Mouse (Mus musculus) lung, postnatal 36 days (tissue): ENCODE results near the gene Akap2.

Source experiments
- DNase-seq: peaks from one replicate; pipeline ENCODE4 v3.0.0; 2022; ENCODE audit warnings: mixed read lengths

Akap2 gene

DNA sequence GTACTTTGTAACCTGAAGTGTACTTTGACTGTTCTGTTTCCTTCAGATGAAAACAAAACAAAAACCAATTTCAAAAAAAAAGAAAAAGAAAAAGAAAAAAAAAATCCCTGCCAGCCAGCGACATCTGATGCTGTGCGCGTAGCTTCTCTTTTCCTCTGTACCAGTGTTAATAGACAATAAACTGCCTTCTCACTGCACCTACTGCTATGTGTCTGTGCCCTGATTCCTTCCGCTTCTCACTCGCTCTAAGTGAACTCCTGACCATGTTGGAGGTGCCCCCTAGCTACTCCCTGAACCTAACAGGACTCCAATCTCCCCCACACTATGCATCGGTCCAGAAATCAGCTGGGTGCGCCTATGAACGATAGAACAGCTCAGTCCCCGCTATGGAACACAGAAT is at the start of gene Akap2:
Gene Akap2, plus strand, starts transcription at position 304 of the 400 bp plus-strand sequence.
- no peak for DNase-seq

GRCm38 (mm10) chr4:57670813-57671469 is 46.5 kb upstream of the Akap2 start:
- DNase-seq: peak; percentile 49

- DNase-seq: no peak
Observed at GRCm38 (mm10) chr4:57672541-57672940, 44.9 kb upstream of the Akap2 start.

- DNase-seq: peak; percentile 93
Observed at GRCm38 (mm10) chr4:57672996-57673906, 44.2 kb upstream of the Akap2 start.

DNA sequence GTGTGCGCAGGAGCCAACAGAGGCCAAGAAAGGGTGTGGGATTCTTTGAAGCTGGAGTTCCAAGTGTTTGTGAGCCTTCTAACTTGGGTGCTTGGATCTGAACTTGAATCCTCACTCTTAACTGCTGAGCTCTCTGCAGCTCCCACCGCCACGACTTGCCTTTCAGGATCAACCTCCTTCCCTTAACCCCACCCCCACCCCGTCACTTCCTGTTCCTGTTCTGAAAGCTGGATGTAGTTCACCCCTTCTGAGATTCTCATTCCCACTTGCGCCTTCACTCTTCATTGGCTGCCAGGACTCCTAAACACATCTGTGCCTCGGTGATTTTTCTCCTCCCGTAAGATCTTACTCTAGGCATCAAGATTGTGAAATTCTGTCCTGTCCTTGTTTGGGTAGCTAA is 43.1 kb upstream of the Akap2 start:
- peak; percentile 15 for DNase-seq

DNA sequence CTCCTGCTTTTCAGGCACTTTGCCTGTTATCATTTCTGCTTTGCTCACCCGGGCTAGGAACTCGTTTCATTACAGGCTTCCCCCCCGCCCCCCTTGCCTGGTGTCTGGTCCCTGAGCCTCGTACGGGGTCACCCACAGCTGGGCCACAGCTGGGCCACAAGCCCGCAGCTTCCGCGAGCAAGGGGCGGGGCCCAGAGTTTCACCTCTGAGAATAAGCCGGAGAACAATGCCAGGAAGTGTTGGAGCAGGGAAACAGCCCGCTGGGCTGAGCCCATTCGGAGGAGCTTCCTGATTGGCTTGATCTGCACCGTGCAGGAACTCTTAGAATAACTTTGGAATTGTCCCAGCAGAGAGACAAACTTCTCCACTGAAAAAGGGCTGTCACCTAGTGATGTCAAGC is 42.1 kb upstream of the Akap2 start:
- peak; percentile 93 for DNase-seq

DNA sequence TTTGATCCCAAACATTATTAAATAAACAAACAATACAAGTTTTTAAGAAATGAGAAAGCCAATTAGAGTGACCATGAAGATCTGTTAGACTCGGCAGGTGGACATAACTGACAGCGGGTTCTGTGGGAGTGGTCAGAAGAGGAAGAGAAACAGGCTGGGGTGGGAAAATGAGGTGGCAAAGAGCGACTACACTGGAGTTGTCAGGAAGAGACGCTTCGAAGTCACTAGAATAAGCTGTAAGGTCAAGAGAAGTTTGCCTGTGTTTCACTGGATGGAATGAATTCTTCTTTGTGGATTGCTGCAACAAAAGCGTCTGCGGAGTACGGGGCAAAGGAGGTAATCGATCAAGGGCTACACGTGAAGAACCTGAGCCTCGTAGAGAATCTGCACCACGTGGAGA is 39.5 kb upstream of the Akap2 start:
- no peak for DNase-seq

DNA sequence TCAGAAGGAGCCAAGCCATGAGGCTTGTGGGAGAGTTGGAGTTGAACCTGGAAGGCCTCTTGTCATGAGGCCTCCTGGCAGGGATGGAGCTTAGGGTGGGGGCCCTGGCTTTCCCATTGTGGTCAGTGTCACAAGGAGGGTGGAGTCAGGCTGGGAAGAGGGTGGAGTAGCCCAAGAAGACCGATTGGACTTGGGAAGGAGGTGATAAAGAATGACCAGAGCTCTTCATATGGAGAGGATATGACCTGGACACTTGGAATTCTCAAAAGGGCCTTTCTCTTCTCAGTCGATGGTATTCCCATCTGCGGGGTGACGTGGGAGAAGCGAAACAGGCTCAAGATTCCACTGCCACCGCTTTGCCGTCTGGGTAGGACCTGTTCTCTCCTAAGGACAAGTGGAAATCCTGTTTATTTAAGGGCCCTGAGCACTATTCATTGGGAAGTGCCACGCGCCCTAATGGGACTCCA is 38.4 kb upstream of the Akap2 start:
- peak; percentile 87 for DNase-seq

- DNase-seq: no peak
Observed at GRCm38 (mm10) chr4:57680186-57680585, 37.3 kb upstream of the Akap2 start.

- peak; percentile 82 for DNase-seq
Observed at GRCm38 (mm10) chr4:57681511-57681910, 35.9 kb upstream of the Akap2 start.

DNA sequence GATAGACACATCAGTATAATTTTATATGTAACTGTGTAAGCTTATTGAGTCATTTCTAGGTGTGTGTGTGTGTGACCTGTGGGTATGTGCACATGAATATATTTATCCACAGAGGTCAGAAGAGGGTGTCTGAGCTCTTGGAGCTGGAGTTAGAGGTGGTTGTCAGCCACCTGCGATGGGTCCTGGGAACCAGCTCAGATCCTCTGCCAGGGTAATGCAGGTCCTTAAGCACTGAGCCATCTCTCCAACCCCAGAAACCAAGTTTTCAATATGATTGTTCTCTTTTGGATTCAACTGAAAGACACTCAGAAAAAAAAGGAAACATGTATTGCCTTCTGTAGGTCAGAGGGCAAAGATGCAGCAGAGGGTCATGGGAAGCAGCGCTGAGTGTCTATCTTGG is 35.1 kb upstream of the Akap2 start:
- DNase-seq: no peak

- no peak for DNase-seq
Observed at GRCm38 (mm10) chr4:57682944-57683343, 34.5 kb upstream of the Akap2 start.

- peak; percentile 21 for DNase-seq
Observed at GRCm38 (mm10) chr4:57684676-57685215, 32.7 kb upstream of the Akap2 start.

DNA sequence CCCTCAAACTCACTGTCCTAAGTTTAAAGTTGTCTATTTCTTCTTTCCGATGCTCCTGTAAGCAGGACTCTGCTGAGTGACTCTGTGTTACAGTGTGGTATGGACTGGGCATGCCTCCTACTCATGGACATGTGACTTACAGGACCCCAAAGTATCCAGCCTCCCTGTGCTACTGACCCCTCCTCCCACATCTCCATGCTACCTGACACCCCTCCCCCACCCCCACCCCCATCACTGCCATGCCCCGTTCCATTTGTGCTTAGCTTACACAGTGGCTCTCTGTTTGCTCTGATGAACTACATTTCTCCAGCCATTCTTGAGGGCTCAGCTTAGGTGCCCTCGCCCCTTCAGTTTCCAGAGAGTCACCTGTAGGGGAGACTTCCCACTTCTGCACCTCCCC is 30.7 kb upstream of the Akap2 start:
- no peak for DNase-seq

- DNase-seq: no peak
Observed at GRCm38 (mm10) chr4:57687583-57687982, 29.9 kb upstream of the Akap2 start.

GRCm38 (mm10) chr4:57688131-57688530 is 29.3 kb upstream of the Akap2 start:
- DNase-seq: peak; percentile 26

DNA sequence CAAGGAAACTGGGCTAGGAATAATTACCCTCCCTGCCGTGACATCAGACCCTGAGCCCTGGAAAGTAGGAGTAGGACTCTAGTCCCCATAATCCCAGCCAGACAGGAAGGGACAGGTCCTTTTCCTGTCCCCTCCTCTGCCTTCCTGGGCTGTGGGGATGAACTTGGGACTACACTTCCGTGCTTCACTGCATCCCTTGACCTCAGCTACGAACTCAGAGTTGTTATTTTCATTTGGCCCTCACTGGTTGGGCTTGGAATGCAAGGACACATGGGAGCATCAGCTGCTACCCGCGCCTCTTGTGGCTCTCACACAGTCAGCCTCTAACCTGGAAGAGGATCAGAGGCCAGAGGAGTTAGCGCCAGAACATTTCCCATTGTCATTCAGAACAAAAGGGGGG is 27.5 kb upstream of the Akap2 start:
- peak; percentile 19 for DNase-seq

DNA sequence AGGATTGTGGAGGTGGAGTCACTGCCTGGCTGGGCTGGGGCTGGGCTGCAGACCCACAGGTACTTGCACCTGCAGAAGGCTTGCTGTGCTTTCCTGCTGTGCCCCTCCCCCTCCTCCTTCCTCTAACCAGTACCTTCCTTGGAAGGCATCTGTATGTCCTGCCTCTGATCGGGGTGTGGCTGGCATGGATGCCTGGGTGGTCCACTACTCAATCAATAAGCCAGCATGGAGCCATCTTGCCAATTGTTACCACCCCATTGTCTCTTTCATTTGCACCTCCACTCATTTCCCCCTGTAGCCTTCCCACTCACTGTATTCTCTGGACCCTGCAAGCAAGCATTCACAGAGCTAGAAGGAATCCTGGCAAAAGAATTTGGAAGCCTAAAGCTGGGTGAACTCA is 26.7 kb upstream of the Akap2 start:
- DNase-seq: no peak

GRCm38 (mm10) chr4:57694356-57695136 is 22.9 kb upstream of the Akap2 start:
- no peak for DNase-seq

DNA sequence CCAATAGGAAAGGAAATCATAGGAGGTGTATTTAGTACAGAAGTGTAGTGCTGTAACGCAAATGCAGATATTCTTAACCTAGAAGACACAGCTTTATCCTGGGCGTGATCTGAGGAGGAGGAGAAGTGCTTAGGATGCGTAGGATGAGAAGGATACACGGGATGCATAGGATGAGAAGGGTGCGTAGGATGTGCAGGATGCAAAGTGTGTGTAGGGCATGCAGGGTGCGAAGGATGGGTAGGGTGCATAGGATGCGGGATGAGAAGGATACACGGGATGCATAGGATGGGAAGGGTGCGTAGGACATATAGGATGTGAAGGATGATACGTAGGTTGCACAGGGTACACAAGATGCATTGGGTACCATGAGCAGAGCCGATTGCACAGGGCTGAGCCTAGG is 20.5 kb upstream of the Akap2 start:
- no peak for DNase-seq

- DNase-seq: no peak
Observed at GRCm38 (mm10) chr4:57697918-57698611, 19.4 kb upstream of the Akap2 start.

DNA sequence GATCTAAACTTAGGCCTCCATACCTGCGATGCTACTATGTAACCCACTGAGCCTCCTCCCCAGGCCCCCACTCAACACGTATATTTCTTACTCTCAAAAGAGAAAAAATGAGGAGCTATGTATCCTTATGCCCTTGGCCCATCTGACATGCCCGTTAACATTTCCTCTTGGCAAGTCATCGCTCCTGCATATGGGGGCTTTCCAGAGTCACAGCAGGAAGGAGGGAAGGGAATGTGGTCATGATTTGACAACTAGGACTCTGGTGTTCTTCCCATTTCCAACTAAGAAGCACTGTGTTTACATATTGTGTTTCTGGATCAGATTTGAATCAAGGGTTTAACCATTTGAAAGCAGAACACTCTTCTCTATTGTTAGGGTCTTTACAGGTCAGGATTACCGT is 15.9 kb upstream of the Akap2 start:
- DNase-seq: no peak
